Mouse (Mus musculus): ENCODE measurements around the gene Clmp.

- no peak for TF ChIP-seq CTCF (IDR thresholded peaks at IDR 0.05; ENCODE audit: insufficient read depth, low read length)
- no peak for TF ChIP-seq POLR2A (IDR thresholded peaks at IDR 0.05; ENCODE audit: borderline replicate concordance, extremely low read depth, low read depth, low read length)
Measured at GRCm38 (mm10) chr9:40671323-40671930, 14.3 kb upstream of the Clmp start.
